28 mouse cellular contexts compared by ENCODE assay signal in genomic region chr6:134664573-134664972, GRCm38 (mm10). TPM values are rescaled to one million over a fixed set of nuclear protein-coding genes. Genes with fewer than 3 reads are reported as not detected.
DNase-seq lines count a peak whose midpoint lies in the region; ATAC-seq and TF ChIP-seq lines count a peak whose summit lies in the region.
"Had no signal": no experiment of that assay in that cellular context is flagged by ENCODE, and none has a peak within 500 bp of the region (broad histone marks: within the 10 kb centered on the region; RNA-seq: fewer than 3 reads in every experiment).

No protein-coding gene starts in this region.

- no peak overlapping the region for H3K4me2 ChIP-seq in intestine, embryonic 15.5 days (replicated peaks)
- H3K4me2 ChIP-seq in liver, embryonic 16.5 days (ENCODE audit: low read depth, low read length) = no peak overlapping the region
- H3K4me2 ChIP-seq in stomach, embryonic 15.5 days = no peak overlapping the region
- H3K4me2 ChIP-seq: heart, embryonic 13.5 days; hindbrain, embryonic 12.5 days had no signal

- DNase-seq in liver, adult 2 months (ENCODE audit: extremely low read depth, low read depth, low spot score) = peak; percentile 100
- DNase-seq in T-cell, adult 2 months (ENCODE audit: low spot score) = no peak
- no peak for DNase-seq in heart, adult 18-20 months
- DNase-seq in layer of hippocampus, adult 2 months (ENCODE audit: low spot score in 2 of 2) = no peak
- no peak for DNase-seq in layer of hippocampus, adult 11-12 months (ENCODE audit: low spot score)
- DNase-seq: adrenal gland, adult 8-10 months; B cell, adult 2 months; cerebellum, adult 11-12 months; cerebellum, postnatal 10 days; forebrain, postnatal 0 days; gastrocnemius, postnatal 14 days; heart, adult 11 months; layer of hippocampus, postnatal 36 days; lung, postnatal 4 days; spleen, adult 18-20 months; thymus, adult 2 months had no signal

- H3K27me3 ChIP-seq in intestine, embryonic 15.5 days (replicated peaks) = no peaks in the 10 kb centered on the region
- H3K27me3 ChIP-seq in liver, adult 2 months (ENCODE audit: control insufficient read depth, insufficient read depth, low read length) = no peaks in the 10 kb centered on the region
- H3K27me3 ChIP-seq in liver, embryonic 16.5 days (ENCODE audit: control insufficient read depth, insufficient read depth, low read depth, low read length) = no peaks in the 10 kb centered on the region
- H3K27me3 ChIP-seq in stomach, embryonic 15.5 days (replicated peaks) = no peaks in the 10 kb centered on the region
- H3K27me3 ChIP-seq: CH12.LX; heart, embryonic 13.5 days; hindbrain, embryonic 12.5 days had no signal

- H3K4me3 ChIP-seq in intestine, embryonic 15.5 days (replicated peaks) = no peak overlapping the region
- H3K4me3 ChIP-seq in liver, adult 2 months (ENCODE audit: insufficient read depth, low read depth, low read length) = peak overlapping the region; percentile 23; the same call in 1 of the 2 replicates
- no peak overlapping the region for H3K4me3 ChIP-seq in liver, embryonic 16.5 days (ENCODE audit: low read depth, low read length)
- no peak overlapping the region for H3K4me3 ChIP-seq in stomach, embryonic 15.5 days (replicated peaks)
- no peak overlapping the region for H3K4me3 ChIP-seq in layer of hippocampus, adult 2 months
- H3K4me3 ChIP-seq: forebrain, embryonic 10.5 days; heart, embryonic 13.5 days; hindbrain, embryonic 12.5 days; midbrain, embryonic 10.5 days had no signal

- no peak overlapping the region for H3K27ac ChIP-seq in intestine, embryonic 15.5 days
- peak overlapping the region; percentile 99 for H3K27ac ChIP-seq in liver, adult 2 months (replicated peaks; ENCODE audit: insufficient read depth, low read depth, low read length)
- H3K27ac ChIP-seq in liver, embryonic 16.5 days (ENCODE audit: low read length) = peak overlapping the region; percentile 80
- H3K27ac ChIP-seq in stomach, embryonic 15.5 days = peak overlapping the region; percentile 35; the same call in 1 of the 2 replicates
- H3K27ac ChIP-seq in layer of hippocampus, adult 2 months = no peak overlapping the region
- H3K27ac ChIP-seq: forebrain, embryonic 10.5 days; heart, embryonic 13.5 days; hindbrain, embryonic 12.5 days; kidney, postnatal 0 days; midbrain, embryonic 10.5 days had no signal

- H3K9ac ChIP-seq in intestine, embryonic 15.5 days = no peak overlapping the region
- H3K9ac ChIP-seq in liver, adult 2 months (ENCODE audit: low read depth, low read length) = peak overlapping the region; percentile 80
- H3K9ac ChIP-seq in liver, embryonic 16.5 days (ENCODE audit: low read depth, low read length) = no peak overlapping the region
- H3K9ac ChIP-seq in stomach, embryonic 15.5 days = no peak overlapping the region
- H3K9ac ChIP-seq: forebrain, postnatal 0 days; heart, embryonic 13.5 days; hindbrain, embryonic 12.5 days had no signal

- 47% methylated on average over 5 of the region's 5 CpGs for WGBS in intestine, embryonic 15.5 days
- 25% methylated on average over 5 of the region's 5 CpGs for WGBS in liver, adult 2 months
- WGBS in liver, embryonic 16.5 days (ENCODE audit: insufficient replicate concordance) = 17% methylated on average over 5 of the region's 5 CpGs
- 46% methylated on average over 5 of the region's 5 CpGs for WGBS in stomach, embryonic 15.5 days

- no peaks in the 10 kb centered on the region for H3K9me3 ChIP-seq in intestine, embryonic 15.5 days
- H3K9me3 ChIP-seq in liver, embryonic 16.5 days (replicated peaks; ENCODE audit: control insufficient read depth, low read length) = no peaks in the 10 kb centered on the region
- H3K9me3 ChIP-seq in stomach, embryonic 15.5 days = no peaks in the 10 kb centered on the region
- H3K9me3 ChIP-seq: forebrain, embryonic 10.5 days; heart, embryonic 13.5 days; hindbrain, embryonic 12.5 days; midbrain, embryonic 10.5 days had no signal

- no peak for TF ChIP-seq CTCF in liver, adult 2 months (IDR thresholded peaks at IDR 0.05; ENCODE audit: low read depth, low read length)
- TF ChIP-seq CTCF in layer of hippocampus, adult 2 months (conservative IDR thresholded peaks at IDR 0.05) = no peak

- H3K79me2 ChIP-seq in liver, adult 2 months (ENCODE audit: control insufficient read depth, insufficient read depth, low read length) = peaks cover 3% of the 10 kb centered on the region; the same call in 1 of the 2 replicates

- 0 out of 2 replicates have a peak, but pooled peaks cover 3% of the 10 kb centered on the region for H3K4me1 ChIP-seq in intestine, embryonic 15.5 days (replicated peaks)
- peaks cover 11% of the 10 kb centered on the region for H3K4me1 ChIP-seq in liver, adult 2 months (ENCODE audit: control insufficient read depth, insufficient read depth, low read length)
- H3K4me1 ChIP-seq in liver, embryonic 16.5 days (ENCODE audit: control insufficient read depth, low read depth, low read length) = peaks cover 22% of the 10 kb centered on the region
- no peaks in the 10 kb centered on the region for H3K4me1 ChIP-seq in stomach, embryonic 15.5 days
- H3K4me1 ChIP-seq: forebrain, embryonic 10.5 days; hindbrain, embryonic 12.5 days; midbrain, embryonic 10.5 days had no signal

- no peak for TF ChIP-seq POLR2A in liver, adult 2 months (IDR thresholded peaks at IDR 0.05; ENCODE audit: extremely low read depth, insufficient read depth, low read length)

- H3K36me3 ChIP-seq in intestine, embryonic 15.5 days = no peaks in the 10 kb centered on the region
- H3K36me3 ChIP-seq in liver, adult 2 months (ENCODE audit: control insufficient read depth, insufficient read depth, low read length) = no peaks in the 10 kb centered on the region
- H3K36me3 ChIP-seq in liver, embryonic 16.5 days (ENCODE audit: control insufficient read depth, insufficient read depth) = no peaks in the 10 kb centered on the region
- no peaks in the 10 kb centered on the region for H3K36me3 ChIP-seq in stomach, embryonic 15.5 days
- H3K36me3 ChIP-seq: forebrain, embryonic 10.5 days; heart, embryonic 13.5 days; hindbrain, embryonic 12.5 days; midbrain, embryonic 10.5 days had no signal

- peak; percentile 76 for ATAC-seq in intestine, embryonic 15.5 days
- ATAC-seq in liver, embryonic 16.5 days (ENCODE audit: low read depth) = peak; percentile 88
- peak; percentile 68 for ATAC-seq in stomach, embryonic 15.5 days (ENCODE audit: insufficient read depth, low FRiP score, low read depth)
- ATAC-seq: activated CD4-positive, CD25-positive, alpha-beta regulatory T cell, adult 4 months; forebrain, postnatal 0 days had no signal

RNA-seq across cellular contexts. Expression of gene Borcs5, which starts 25.3 kb away (rescaled TPM):
- 15.4 and 16.8 TPM in 2 replicates for polyA plus RNA-seq in intestine, embryonic 15.5 days (2015; fragmentation: Nextera tagmentation; extraction: Ambion mirVana)
- total RNA-seq in liver, adult 2 months (2014; rRNA removed) = 5.7 and 6.6 TPM in 2 replicates
- 11.5 and 12.4 TPM in 2 replicates for polyA plus RNA-seq in liver, adult 2 months (2012; rRNA removed)
- 6.4 and 8.2 TPM in 2 replicates for polyA plus RNA-seq in liver, embryonic 16.5 days (2015; fragmentation: Nextera tagmentation; extraction: Ambion mirVana)
- polyA plus RNA-seq in stomach, embryonic 15.5 days (2015; fragmentation: Nextera tagmentation; extraction: Ambion mirVana) = 18.6 and 20.3 TPM in 2 replicates
- total RNA-seq in heart, adult 18-20 months (2021) = 10 to 100 TPM; 11.4 to 12.2 TPM
- 10 to 100 TPM; 36.3 to 40.7 TPM for total RNA-seq in layer of hippocampus, adult 2 months (2021)

RNA-seq across cellular contexts. Expression of gene Mansc1, which starts 32.3 kb away (rescaled TPM):
- 6.4 and 6.9 TPM in 2 replicates for polyA plus RNA-seq in intestine, embryonic 15.5 days (2015; fragmentation: Nextera tagmentation; extraction: Ambion mirVana)
- 1.0 TPM in 2 replicates for total RNA-seq in liver, adult 2 months (2014; rRNA removed)
- 0.70 and 0.83 TPM in 2 replicates for polyA plus RNA-seq in liver, adult 2 months (2012; rRNA removed)
- 0.78 and 0.80 TPM in 2 replicates for polyA plus RNA-seq in liver, embryonic 16.5 days (2015; fragmentation: Nextera tagmentation; extraction: Ambion mirVana)
- polyA plus RNA-seq in stomach, embryonic 15.5 days (2015; fragmentation: Nextera tagmentation; extraction: Ambion mirVana) = 8.2 and 10.1 TPM in 2 replicates
- 1 to 10 TPM; 3.4 to 4.1 TPM for total RNA-seq in heart, adult 18-20 months (2021)
- 1 to 10 TPM; 9.1 TPM for total RNA-seq in layer of hippocampus, adult 2 months (2021)
- total RNA-seq: CH12.LX; MEL; neutrophil, adult 5-6 weeks had no signal

Comparison
In these comparisons a context has a peak if more than half of its experiments do, and no peak if none do; other contexts are left out.
1. H3K27ac ChIP-seq: peak in liver, adult 2 months (single experiment), liver, embryonic 16.5 days (single experiment) and stomach, embryonic 15.5 days (single experiment); none in intestine, embryonic 15.5 days (single experiment) and layer of hippocampus, adult 2 months (single experiment).
2. Peak in every context shown above with its lines, with median percentiles within 50 percentile points of each other: ATAC-seq.